Comparison of ENCODE assay signal across 14 mouse cellular contexts in genomic region chr4:128682281-128682680, GRCm38 (mm10).
"Had no signal": no experiment of that assay in that cellular context is flagged by ENCODE, and none has a peak within 500 bp of the region (broad histone marks: within the 10 kb centered on the region; RNA-seq: fewer than 3 reads in every experiment).

No protein-coding gene starts in this region.

- H3K9me3 ChIP-seq: liver, embryonic 13.5 days; neural tube, embryonic 12.5 days had no signal

- H3K36me3 ChIP-seq: liver, embryonic 13.5 days; neural tube, embryonic 12.5 days had no signal

- H3K27ac ChIP-seq: kidney, postnatal 0 days; layer of hippocampus, adult 2 months; liver, embryonic 13.5 days; neural tube, embryonic 12.5 days had no signal

- H3K4me2 ChIP-seq: liver, embryonic 13.5 days; midbrain, embryonic 11.5 days; neural tube, embryonic 12.5 days had no signal

- H3K4me3 ChIP-seq: layer of hippocampus, adult 2 months; liver, embryonic 13.5 days; neural tube, embryonic 12.5 days had no signal

- H3K9ac ChIP-seq: liver, embryonic 13.5 days; neural tube, embryonic 12.5 days had no signal

- H3K27me3 ChIP-seq: liver, embryonic 13.5 days; neural tube, embryonic 12.5 days had no signal

- DNase-seq: kidney, adult 2 months; kidney, postnatal 25 days; layer of hippocampus, adult 9-11 months; liver, embryonic 13.5 days; lung, adult 2 months; lung, postnatal 14 days; lung, postnatal 4 days; midbrain, embryonic 14.5 days; right cerebral cortex, adult 18-20 months; thymus, postnatal 25 days had no signal
